Mouse (Mus musculus) neural tube, embryonic 10.5 days (tissue): ENCODE measurements around the gene Tmem81.

ENCODE experiments used
- DNase-seq: peaks from one replicate; pipeline ENCODE4 v3.0.0-alpha.2; 2017; ENCODE audit warnings: low spot score; ENCODE audit errors: extremely low spot score

The Tmem81 gene

GRCm38 (mm10) chr1:132518621-132519020 is 12.6 kb downstream of the Tmem81 start:
- DNase-seq, result no peak

GRCm38 (mm10) chr1:132519734-132520133 is 13.7 kb downstream of the Tmem81 start:
- DNase-seq, result no peak

- peak; percentile 45 for DNase-seq
Measured at GRCm38 (mm10) chr1:132520764-132521163, 14.7 kb downstream of the Tmem81 start.

GRCm38 (mm10) chr1:132523048-132523447 is 17.0 kb downstream of the Tmem81 start:
- no peak for DNase-seq

GRCm38 (mm10) chr1:132523920-132524319 is 17.9 kb downstream of the Tmem81 start:
- peak; percentile 47 for DNase-seq

- peak; percentile 85 for DNase-seq
Measured at GRCm38 (mm10) chr1:132525832-132526231, 19.8 kb downstream of the Tmem81 start.

GRCm38 (mm10) chr1:132528071-132528470 is 22.0 kb downstream of the Tmem81 start:
- no peak for DNase-seq

GRCm38 (mm10) chr1:132528647-132529334 is 22.8 kb downstream of the Tmem81 start:
- no peak for DNase-seq

GRCm38 (mm10) chr1:132530631-132531191 is 24.7 kb downstream of the Tmem81 start:
- DNase-seq, result no peak

- DNase-seq, result no peak
Measured at GRCm38 (mm10) chr1:132532521-132532920, 26.5 kb downstream of the Tmem81 start.

- no peak for DNase-seq
Measured at GRCm38 (mm10) chr1:132533840-132534239, 27.8 kb downstream of the Tmem81 start.

- DNase-seq, result no peak
Measured at GRCm38 (mm10) chr1:132535541-132535940, 29.5 kb downstream of the Tmem81 start.

- DNase-seq, result no peak
Measured at GRCm38 (mm10) chr1:132536416-132536815, 30.4 kb downstream of the Tmem81 start.

- no peak for DNase-seq
Measured at GRCm38 (mm10) chr1:132537736-132538135, 31.7 kb downstream of the Tmem81 start.

- DNase-seq, result no peak
Measured at GRCm38 (mm10) chr1:132540701-132541100, 34.7 kb downstream of the Tmem81 start.

- peak; percentile 59 for DNase-seq
Measured at GRCm38 (mm10) chr1:132541171-132541823, 35.3 kb downstream of the Tmem81 start.

- no peak for DNase-seq
Measured at GRCm38 (mm10) chr1:132541824-132542599, 36.0 kb downstream of the Tmem81 start.

- peak; percentile 52 for DNase-seq
Measured at GRCm38 (mm10) chr1:132542762-132543306, 36.8 kb downstream of the Tmem81 start, which contains the start of gene Cntn2. TSS of gene Cntn2 (minus strand) at chr1:132543256.

- DNase-seq, result no peak
Measured at GRCm38 (mm10) chr1:132543789-132544188, 37.8 kb downstream of the Tmem81 start.

GRCm38 (mm10) chr1:132557901-132558631 is 52.0 kb downstream of the Tmem81 start:
- DNase-seq, result peak; percentile 73
